Mouse (Mus musculus) activated CD4-positive, CD25-positive, alpha-beta regulatory T cell, adult 4 months (primary cell): ENCODE results near the gene Pum2. TPM values are rescaled to one million over a fixed set of nuclear protein-coding genes. Genes with fewer than 3 reads are reported as not detected.

Experiments used
- ATAC-seq: one replicate; pipeline ENCODE4 v1.8.0; 2017
- polyA plus RNA-seq, 2 experiments: library from polyadenylated mRNA; unstranded; fragments of 100-300 nt; shearing (Covaris generic); gene quantifications; one replicate each; pipeline ENCODE4 v1.2.1; 2017

Pum2 gene
- polyA plus RNA-seq, 2 experiments from 2014 or later: 55.7 to 63.1 TPM

GRCm38 (mm10) chr12:8764221-8764930, 90.4 kb downstream of the Pum2 start:
- no peak for ATAC-seq

- ATAC-seq: no peak
These were observed 97.3 kb downstream of the Pum2 start, which contains the start of gene Sdc1 for GRCm38 (mm10) chr12:8770946-8771843. Gene Sdc1 (plus strand): TSS chr12:8771323.

GRCm38 (mm10) chr12:8771844-8772380, 98.0 kb downstream of the Pum2 start:
- ATAC-seq: no peak

GRCm38 (mm10) chr12:8772451-8773143, 98.7 kb downstream of the Pum2 start:
- ATAC-seq: peak; percentile 28

- ATAC-seq: no peak
These were observed 99.4 kb downstream of the Pum2 start for GRCm38 (mm10) chr12:8773336-8773735.

- ATAC-seq: no peak
These were observed 100.2 kb downstream of the Pum2 start for GRCm38 (mm10) chr12:8774183-8774582.

GRCm38 (mm10) chr12:8776206-8776605, 102.3 kb downstream of the Pum2 start:
- no peak for ATAC-seq

- ATAC-seq: no peak
These were observed 102.8 kb downstream of the Pum2 start for GRCm38 (mm10) chr12:8776741-8777140.

- ATAC-seq: no peak
These were observed 104.2 kb downstream of the Pum2 start for GRCm38 (mm10) chr12:8778106-8778505.

- ATAC-seq: no peak
These were observed 105.9 kb downstream of the Pum2 start for GRCm38 (mm10) chr12:8779851-8780250.

- no peak for ATAC-seq
These were observed 107.2 kb downstream of the Pum2 start for GRCm38 (mm10) chr12:8781121-8781520.

GRCm38 (mm10) chr12:8781681-8782378, 107.9 kb downstream of the Pum2 start:
- ATAC-seq: no peak

- no peak for ATAC-seq
These were observed 108.6 kb downstream of the Pum2 start for GRCm38 (mm10) chr12:8782565-8782964.

GRCm38 (mm10) chr12:8784189-8784588, 110.3 kb downstream of the Pum2 start:
- no peak for ATAC-seq

GRCm38 (mm10) chr12:8786476-8786875, 112.5 kb downstream of the Pum2 start:
- ATAC-seq: no peak

- no peak for ATAC-seq
These were observed 113.2 kb downstream of the Pum2 start for GRCm38 (mm10) chr12:8786984-8787730.

GRCm38 (mm10) chr12:8788469-8788868, 114.5 kb downstream of the Pum2 start:
- ATAC-seq: no peak

- ATAC-seq: no peak
These were observed 116.7 kb downstream of the Pum2 start for GRCm38 (mm10) chr12:8790615-8791014.

- ATAC-seq: no peak
These were observed 119.6 kb downstream of the Pum2 start for GRCm38 (mm10) chr12:8793410-8794051.

- ATAC-seq: no peak
These were observed 124.0 kb downstream of the Pum2 start for GRCm38 (mm10) chr12:8797936-8798335.

GRCm38 (mm10) chr12:8798486-8799020, 124.6 kb downstream of the Pum2 start:
- no peak for ATAC-seq
